Mouse (Mus musculus) thymus, postnatal 10 days (tissue): Measurements from ENCODE around the gene Fabp7.

Source experiments
- DNase-seq, 2 experiments: peaks; one replicate each; pipeline ENCODE4 v3.0.0; 2021; ENCODE audit warnings: low spot score in 2 of 2

Fabp7 gene

GRCm38 (mm10) chr10:57799486-57799885, 14.8 kb downstream of the Fabp7 start:
- no peak for DNase-seq

GRCm38 (mm10) chr10:57807754-57808153, 23.1 kb downstream of the Fabp7 start:
- no peak for DNase-seq

- no peak for DNase-seq
Observed at GRCm38 (mm10) chr10:57812161-57812856, 27.6 kb downstream of the Fabp7 start.

- no peak for DNase-seq
Observed at GRCm38 (mm10) chr10:57814295-57814694, 29.6 kb downstream of the Fabp7 start.

- no peak for DNase-seq
Observed at GRCm38 (mm10) chr10:57815869-57816268, 31.2 kb downstream of the Fabp7 start.

- DNase-seq = no peak
Observed at GRCm38 (mm10) chr10:57819209-57819608, 34.5 kb downstream of the Fabp7 start.

- no peak for DNase-seq
Observed at GRCm38 (mm10) chr10:57822473-57822872, 37.8 kb downstream of the Fabp7 start.

GRCm38 (mm10) chr10:57828649-57829048, 44.0 kb downstream of the Fabp7 start:
- DNase-seq = no peak

- DNase-seq = no peak
Observed at GRCm38 (mm10) chr10:57829621-57830020, 44.9 kb downstream of the Fabp7 start.

- DNase-seq = no peak
Observed at GRCm38 (mm10) chr10:57835094-57835493, 50.4 kb downstream of the Fabp7 start.

GRCm38 (mm10) chr10:57835982-57836381, 51.3 kb downstream of the Fabp7 start:
- DNase-seq = no peak
